Mouse (Mus musculus) heart, adult 2 months (tissue): ENCODE measurements around the gene Gm5447. TPM values are rescaled to one million over a fixed set of nuclear protein-coding genes. Genes with fewer than 3 reads are reported as not detected.

Experiments
- DNase-seq, 2 experiments: peaks; one replicate each; pipeline ENCODE4 v3.0.0; 2021
- H3K27ac ChIP-seq: fragments of 200-600 bp; 2 replicates; pipeline ENCODE4 v1.8.1; 2022
- H3K27me3 ChIP-seq: fragments of 200-500 bp; 2 replicates; pipeline ENCODE4 v1.6.1; 2012; ENCODE audit warnings: mild to moderate bottlenecking, low read length, inconsistent platforms, mixed read lengths; ENCODE audit not compliant: control insufficient read depth, insufficient read depth
- H3K36me3 ChIP-seq: fragments of 200-500 bp; 2 replicates; pipeline ENCODE4 v1.6.1; 2012; ENCODE audit warnings: low read length, inconsistent platforms; ENCODE audit not compliant: control insufficient read depth, insufficient read depth
- H3K4me1 ChIP-seq: fragments of 200-500 bp; 2 replicates; pipeline ENCODE4 v1.6.1; 2011; ENCODE audit warnings: low read length; ENCODE audit not compliant: control insufficient read depth, insufficient read depth
- H3K4me3 ChIP-seq: fragments of 200-600 bp; 2 replicates; pipeline ENCODE4 v1.8.1; 2022
- H3K79me2 ChIP-seq: fragments of 200-500 bp; replicated peaks from 2 replicates; pipeline ENCODE4 v1.6.1; 2012; ENCODE audit warnings: mild to moderate bottlenecking, inconsistent platforms, low read length, moderate library complexity, mixed read lengths; ENCODE audit not compliant: control insufficient read depth, insufficient read depth
- H3K9ac ChIP-seq: fragments of 200-500 bp; 2 replicates; pipeline ENCODE4 v1.6.1; 2012; ENCODE audit warnings: low read depth, mild to moderate bottlenecking, control low read depth, inconsistent platforms, low read length, mixed read lengths
- CTCF ChIP-seq: fragments of 200-600 bp; IDR thresholded peaks from 2 replicates; pipeline ENCODE4 v1.8.1; 2022; ENCODE audit warnings: antibody characterized with exemption, mild to moderate bottlenecking, moderate library complexity
- EP300 ChIP-seq: fragments of 200-500 bp; IDR thresholded peaks from 2 replicates; pipeline ENCODE4 v1.6.1; 2011; ENCODE audit warnings: low read depth, low read length, control low read depth; ENCODE audit not compliant: insufficient read depth
- POLR2A ChIP-seq: fragments of 200-500 bp; IDR thresholded peaks from 2 replicates; pipeline ENCODE4 v1.6.1; 2011; ENCODE audit warnings: mild to moderate bottlenecking, low read depth, low read length, control low read depth; ENCODE audit not compliant: insufficient read depth
- WGBS: fragments of 180-500 bp; shearing (Covaris S2); methylation state at CpG from one replicate; pipeline ENCODE4 v1.1.7; 2018; 5-methylcytosine and 5-hydroxymethylcytosine counted together
- intact Hi-C: fragments of 180-260 bp; cut with DNase I; formaldehyde crosslinking; loops from one replicate; pipeline ENCODE4 v1.15.1; 2025
- polyA plus RNA-seq: library from polyadenylated mRNA; depleted of rRNA; stranded (reverse); fragments of >200 nt; gene quantifications from 2 replicates; pipeline ENCODE4 v1.2.3, GENCODE M21; 2012; rRNA removed
- total RNA-seq, 2 experiments: library from RNA; stranded (reverse); gene quantifications; 2 replicates each; pipeline ENCODE4 v1.2.3; 2021

Gene Gm5447
- total and polyA plus RNA-seq, 3 experiments = not detected

- TF ChIP-seq CTCF (no peak), POLR2A (no peak), EP300 (no peak)
- H3K4me3 ChIP-seq = no peak overlapping the region
- H3K79me2 ChIP-seq = no peaks in the 10 kb centered on the region
- no peak overlapping the region for H3K9ac ChIP-seq
- no peaks in the 10 kb centered on the region for H3K4me1 ChIP-seq
- H3K27ac ChIP-seq = no peak overlapping the region
- WGBS = 58% methylated on average over 6 of the region's 6 CpGs
- H3K27me3 ChIP-seq = no peaks in the 10 kb centered on the region
- intact Hi-C loops = no loop called here
- no peak for DNase-seq
- no peaks in the 10 kb centered on the region for H3K36me3 ChIP-seq
Measured at GRCm38 (mm10) chr13:31021927-31022326, 47.9 kb downstream of the Gm5447 start.

- no peaks in the 10 kb centered on the region for H3K36me3 ChIP-seq
- 57% methylated on average over 3 of the region's 3 CpGs for WGBS
- TF ChIP-seq EP300 (no peak), CTCF (no peak), POLR2A (no peak)
- H3K4me1 ChIP-seq = no peaks in the 10 kb centered on the region
- H3K27me3 ChIP-seq = no peaks in the 10 kb centered on the region
- no peaks in the 10 kb centered on the region for H3K79me2 ChIP-seq
- intact Hi-C loops = no loop called here
- H3K9ac ChIP-seq = no peak overlapping the region
- no peak overlapping the region for H3K4me3 ChIP-seq
- DNase-seq = no peak
- no peak overlapping the region for H3K27ac ChIP-seq
Measured at GRCm38 (mm10) chr13:31023664-31024063, 49.7 kb downstream of the Gm5447 start.

Other genes with a start within 250 kb of the Gm5447 start
- 1 to 10 TPM; 1.3 to 2.1 TPM for gene Irf4, start 225.0 kb upstream of the Gm5447 start, total RNA-seq
- gene Irf4, start 225.0 kb upstream of the Gm5447 start, polyA plus RNA-seq = 0.91 and 0.92 TPM in 2 replicates
- gene Hus1b, start 26.4 kb upstream of the Gm5447 start, total RNA-seq = under 1 TPM in 1 of 2 experiments, not detected in 1; 0.42 TPM
- not detected in 2 replicates for gene Hus1b, start 26.4 kb upstream of the Gm5447 start, polyA plus RNA-seq
- 10 to 100 TPM; 14.3 to 14.7 TPM for gene Exoc2, start 111 bp upstream of the Gm5447 start, total RNA-seq
- gene Exoc2, start 111 bp upstream of the Gm5447 start, polyA plus RNA-seq = 6.4 and 11.4 TPM in 2 replicates